Mouse (Mus musculus): ENCODE measurements around the gene Smad1.

DNA sequence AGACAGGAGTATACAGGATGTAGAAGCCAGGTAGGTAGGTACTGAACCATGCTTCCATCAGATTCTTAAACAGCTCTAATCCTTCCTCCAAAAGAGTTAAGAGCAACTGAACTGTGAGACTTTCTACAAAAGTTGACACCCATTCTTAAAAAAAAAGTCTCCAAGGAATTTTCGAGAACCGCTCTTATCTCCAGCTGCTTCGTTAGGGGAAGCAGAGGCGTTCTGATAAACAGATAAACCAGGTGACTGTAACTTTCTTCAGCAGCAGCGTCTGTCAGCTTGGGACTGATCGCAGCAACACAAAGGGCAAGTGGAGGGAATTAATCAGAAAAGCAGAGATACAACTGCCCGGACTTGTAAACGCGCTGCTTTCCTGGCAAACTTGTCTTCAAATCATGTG lies 5.3 kb downstream of the Smad1 start:
- TF ChIP-seq CTCF (IDR thresholded peaks at IDR 0.05; ENCODE audit: low read depth, low read length) (no peak), EP300 (IDR thresholded peaks at IDR 0.05; ENCODE audit: insufficient read depth, low read depth, low read length) (no peak), POLR2A (IDR thresholded peaks at IDR 0.05; ENCODE audit: insufficient read depth, low read length) (no peak)
